Mouse (Mus musculus) lung, embryonic 14.5 days (tissue): ENCODE measurements around the gene Tent4a. TPM values are rescaled to one million over a fixed set of nuclear protein-coding genes. Genes with fewer than 3 reads are reported as not detected.
A peak's percentile ranks its signal among the peaks of the same experiment; 100 is the strongest.

Experiments used
- ATAC-seq: fragments of 200-750 bp; cut with Nextera tagmentation; 2 replicates; pipeline ENCODE4 v1.8.0; 2017; ENCODE audit warnings: mild to moderate bottlenecking, moderate TSS enrichment, moderate library complexity; ENCODE audit not compliant: insufficient read depth
- DNase-seq: peaks from one replicate; pipeline ENCODE4 v3.0.0-alpha.2; 2015
- H3K27ac ChIP-seq: fragments of 300-500 bp; sonication (generic); 2 replicates; pipeline ENCODE4 v1.5.1; 2014; ENCODE audit warnings: low read depth, mild to moderate bottlenecking, moderate library complexity
- H3K27me3 ChIP-seq: fragments of 300-500 bp; sonication (generic); 2 replicates; pipeline ENCODE4 v1.6.1; 2014; ENCODE audit warnings: low read length, control low read depth; ENCODE audit not compliant: insufficient read depth
- H3K36me3 ChIP-seq: fragments of 300-500 bp; sonication (generic); 2 replicates; pipeline ENCODE4 v1.6.1; 2014; ENCODE audit warnings: control low read depth; ENCODE audit not compliant: insufficient read depth
- H3K4me1 ChIP-seq: fragments of 300-500 bp; sonication (generic); 2 replicates; pipeline ENCODE4 v1.6.1; 2014; ENCODE audit warnings: antibody characterized with exemption, control low read depth; ENCODE audit not compliant: insufficient read depth
- H3K4me2 ChIP-seq: fragments of 300-500 bp; sonication (generic); 2 replicates; pipeline ENCODE4 v1.6.1; 2014; ENCODE audit warnings: mild to moderate bottlenecking
- H3K4me3 ChIP-seq: fragments of 300-500 bp; sonication (generic); 2 replicates; pipeline ENCODE4 v1.5.1; 2014; ENCODE audit warnings: low read depth, low read length
- H3K9ac ChIP-seq: fragments of 300-500 bp; sonication (generic); 2 replicates; pipeline ENCODE4 v1.6.1; 2014
- H3K9me3 ChIP-seq: fragments of 300-500 bp; sonication (generic); 2 replicates; pipeline ENCODE4 v1.6.1; 2016; ENCODE audit warnings: low read depth, low read length, control low read depth
- CTCF ChIP-seq: IDR thresholded peaks from 2 replicates; pipeline ENCODE4 v1.5.1; 2016; ENCODE audit warnings: antibody characterized with exemption, low read depth
- WGBS: fragments of 180-500 bp; shearing (Covaris S2); extraction: QIAGEN DNeasy Blood & Tissue Kit; methylation state at CpG from one replicate; pipeline ENCODE4 v1.1.7; 2014; 5-methylcytosine and 5-hydroxymethylcytosine counted together
- polyA plus RNA-seq: library from polyadenylated mRNA; unstranded; fragments of >200 nt; fragmentation: Nextera tagmentation; extraction: Ambion mirVana; gene quantifications from 2 replicates; pipeline ENCODE4 v1.2.1, GENCODE M21; 2014

The Tent4a gene
- polyA plus RNA-seq, 1 experiment from 2014 or later, result 8.9 TPM

- Histone ChIP-seq H3K4me1 (0 out of 2 replicates have a peak, but pooled peaks cover 3% of the 10 kb centered on the region), H3K4me2 (no peak overlapping the region), H3K27ac (no peak overlapping the region), H3K4me3 (no peak overlapping the region), H3K27me3 (no peaks in the 10 kb centered on the region), H3K9me3 (no peaks in the 10 kb centered on the region), H3K36me3 (peaks cover 3% of the 10 kb centered on the region; the same call in 1 of the 2 replicates), H3K9ac (no peak overlapping the region)
- DNase-seq (no peak), ATAC-seq (no peak)
- TF ChIP-seq CTCF, result no peak
- 77% methylated on average over 6 of the region's 6 CpGs for WGBS
Observed at GRCm38 (mm10) chr13:69519137-69519536, 15.3 kb downstream of the Tent4a start.

GRCm38 (mm10) chr13:69517445-69517844 lies 17.0 kb downstream of the Tent4a start:
- peak; percentile 26 for DNase-seq
- Histone ChIP-seq H3K27ac (no peak overlapping the region), H3K4me3 (no peak overlapping the region), H3K9ac (no peak overlapping the region), H3K4me1 (0 out of 2 replicates have a peak, but pooled peaks cover 3% of the 10 kb centered on the region), H3K4me2 (no peak overlapping the region), H3K36me3 (peaks cover 15% of the 10 kb centered on the region; the same call in 1 of the 2 replicates), H3K27me3 (no peaks in the 10 kb centered on the region), H3K9me3 (no peaks in the 10 kb centered on the region)
- peak; percentile 52; the same call in 1 of the 2 replicates for ATAC-seq
- no peak for TF ChIP-seq CTCF
- WGBS, result 61% methylated on average over 6 of the region's 6 CpGs

DNA sequence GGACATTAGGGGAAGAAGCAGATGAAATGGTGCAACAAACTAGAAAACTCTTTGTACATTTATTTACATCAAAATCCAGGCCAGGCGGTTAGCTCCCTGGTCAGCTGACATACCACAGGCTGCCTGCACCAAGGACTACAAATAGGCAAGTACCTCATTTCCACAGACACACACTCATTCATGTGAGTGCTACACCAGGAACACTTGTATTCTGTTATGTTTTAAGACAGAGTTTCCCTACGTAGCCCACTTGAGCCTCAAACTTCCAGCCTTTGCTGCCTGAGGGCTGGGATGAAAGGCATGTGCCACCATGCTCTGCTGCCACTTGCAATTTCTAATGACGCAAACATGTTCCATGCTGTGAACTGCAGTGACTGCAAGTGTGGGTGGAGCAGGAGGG lies 19.3 kb downstream of the Tent4a start:
- H3K27ac ChIP-seq, result no peak overlapping the region
- H3K27me3 ChIP-seq, result no peaks in the 10 kb centered on the region
- 84% methylated on average over 3 of the region's 3 CpGs for WGBS
- no peak for ATAC-seq
- H3K4me2 ChIP-seq, result no peak overlapping the region
- TF ChIP-seq CTCF, result no peak
- H3K4me1 ChIP-seq, result 0 out of 2 replicates have a peak, but pooled peaks cover 3% of the 10 kb centered on the region
- no peak for DNase-seq
- no peak overlapping the region for H3K4me3 ChIP-seq
- no peak overlapping the region for H3K9ac ChIP-seq
- peaks cover 35% of the 10 kb centered on the region for H3K36me3 ChIP-seq
- no peaks in the 10 kb centered on the region for H3K9me3 ChIP-seq

DNA sequence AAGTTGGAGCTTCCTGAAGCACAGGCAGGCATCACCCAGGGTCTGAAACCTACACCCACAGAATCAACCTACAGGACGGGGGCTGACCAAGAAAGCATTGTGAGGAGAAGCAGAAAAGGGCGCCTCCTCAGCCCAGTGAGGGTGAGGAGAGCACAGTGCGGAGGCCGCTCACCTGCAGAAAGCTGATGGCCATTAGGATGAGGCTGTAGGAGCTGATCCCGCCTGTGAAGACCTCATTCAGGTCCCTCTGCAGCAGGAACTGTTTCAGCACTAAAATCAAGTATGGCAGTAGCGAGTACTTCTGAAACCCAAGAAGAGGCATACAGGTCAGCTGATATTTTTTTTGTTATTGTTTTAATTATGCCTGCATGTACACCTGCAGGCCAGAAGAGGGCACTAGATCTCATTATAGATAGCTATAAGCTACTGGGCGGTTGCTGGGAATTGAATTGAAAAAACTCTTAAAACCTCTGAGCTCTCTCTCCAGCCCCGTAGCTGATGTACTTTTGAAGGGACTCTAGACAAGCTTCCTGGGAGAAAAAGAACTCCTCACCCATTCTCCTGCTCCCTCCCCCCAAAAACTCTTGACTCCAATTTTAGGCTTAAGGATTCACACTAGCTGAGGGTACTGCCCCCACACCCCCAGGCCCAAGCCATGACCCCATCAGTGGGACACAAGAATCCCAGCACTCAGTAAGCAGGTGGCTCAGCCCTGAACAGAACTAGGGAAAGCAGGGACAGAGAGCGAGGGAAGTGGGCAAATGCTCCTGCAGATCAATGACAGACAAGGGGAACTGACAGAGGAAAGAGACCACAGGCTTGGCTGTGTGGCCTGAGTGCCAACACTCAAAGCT lies 24.8 kb downstream of the Tent4a start:
- ATAC-seq (peak; percentile 73), DNase-seq (peak; percentile 78)
- WGBS, result 58% methylated on average over 9 of the region's 9 CpGs
- Histone ChIP-seq H3K9ac (no peak overlapping the region), H3K27me3 (no peaks in the 10 kb centered on the region), H3K4me3 (no peak overlapping the region), H3K27ac (no peak overlapping the region), H3K9me3 (no peaks in the 10 kb centered on the region), H3K36me3 (peaks cover 78% of the 10 kb centered on the region), H3K4me1 (no peaks in the 10 kb centered on the region), H3K4me2 (no peak overlapping the region)
- peak; percentile 54 for TF ChIP-seq CTCF

DNA sequence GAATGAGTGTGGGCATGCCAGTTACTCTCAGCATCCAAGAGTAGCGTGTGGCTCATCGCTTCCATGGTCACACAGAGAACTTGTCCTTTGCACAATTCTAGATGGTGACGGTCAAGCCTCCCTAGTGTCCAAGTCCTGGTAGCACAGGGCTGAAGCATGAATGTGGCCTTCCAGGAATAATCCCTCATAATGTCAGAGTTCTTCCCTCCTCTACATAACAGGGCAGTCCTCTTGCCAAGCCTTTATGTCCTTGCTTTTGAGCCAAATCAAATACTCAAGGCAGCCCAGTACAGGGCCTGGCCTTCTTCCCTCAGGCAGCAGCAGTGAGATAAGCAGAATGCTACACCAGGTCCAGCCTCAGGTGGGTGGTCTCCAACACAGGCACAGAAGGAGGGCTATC lies 26.8 kb downstream of the Tent4a start:
- H3K9ac ChIP-seq, result no peak overlapping the region
- no peak overlapping the region for H3K4me3 ChIP-seq
- H3K36me3 ChIP-seq, result peaks cover 87% of the 10 kb centered on the region
- no peak overlapping the region for H3K27ac ChIP-seq
- DNase-seq, result no peak
- H3K4me2 ChIP-seq, result no peak overlapping the region
- H3K4me1 ChIP-seq, result no peaks in the 10 kb centered on the region
- no peaks in the 10 kb centered on the region for H3K9me3 ChIP-seq
- no peak for TF ChIP-seq CTCF
- no peaks in the 10 kb centered on the region for H3K27me3 ChIP-seq
- WGBS, result 95% methylated on average over 3 of the region's 3 CpGs
- ATAC-seq, result no peak

GRCm38 (mm10) chr13:69506341-69507086 lies 27.9 kb downstream of the Tent4a start:
- H3K27me3 ChIP-seq, result no peaks in the 10 kb centered on the region
- H3K36me3 ChIP-seq, result peaks cover 87% of the 10 kb centered on the region
- no peaks in the 10 kb centered on the region for H3K4me1 ChIP-seq
- no peak for TF ChIP-seq CTCF
- no peak for DNase-seq
- no peak overlapping the region for H3K4me3 ChIP-seq
- no peak overlapping the region for H3K9ac ChIP-seq
- H3K4me2 ChIP-seq, result no peak overlapping the region
- 82% methylated on average over 12 of the region's 12 CpGs for WGBS
- H3K9me3 ChIP-seq, result no peaks in the 10 kb centered on the region
- ATAC-seq, result no peak
- H3K27ac ChIP-seq, result no peak overlapping the region

DNA sequence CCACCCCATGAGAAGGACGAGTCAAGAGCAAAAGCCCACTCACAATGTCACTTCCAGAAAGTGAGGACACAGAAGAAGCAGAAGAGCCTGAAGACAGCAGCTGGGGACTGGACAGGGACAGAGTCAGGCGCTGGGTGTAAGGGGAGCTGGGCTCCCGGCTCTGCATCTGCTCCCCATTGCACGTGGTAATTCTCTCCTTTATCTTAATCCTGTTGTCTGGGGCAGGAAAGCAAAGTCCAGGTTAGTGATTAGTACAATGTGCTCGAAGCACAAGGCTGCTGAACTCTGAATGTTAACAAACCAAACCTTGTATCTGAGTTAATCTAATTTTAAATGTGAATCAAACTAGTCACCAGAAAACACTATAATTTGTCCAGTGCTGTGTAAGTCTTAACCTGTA lies 31.6 kb downstream of the Tent4a start:
- Histone ChIP-seq H3K27ac (no peak overlapping the region), H3K36me3 (peaks cover 90% of the 10 kb centered on the region), H3K4me2 (no peak overlapping the region), H3K9me3 (no peaks in the 10 kb centered on the region), H3K9ac (no peak overlapping the region), H3K27me3 (no peaks in the 10 kb centered on the region), H3K4me1 (no peaks in the 10 kb centered on the region), H3K4me3 (no peak overlapping the region)
- DNase-seq, result no peak
- 78% methylated on average over 5 of the region's 5 CpGs for WGBS
- no peak for ATAC-seq
- TF ChIP-seq CTCF, result no peak
